Mouse (Mus musculus): ENCODE measurements around the gene Trf. TPM values are rescaled to one million over a fixed set of nuclear protein-coding genes. Genes with fewer than 3 reads are reported as not detected.
A peak's percentile ranks its signal among the peaks of the same experiment; 100 is the strongest.

Trf gene
- polyA plus RNA-seq, 1 experiment from 2014 or later, result 27.2 TPM

DNA sequence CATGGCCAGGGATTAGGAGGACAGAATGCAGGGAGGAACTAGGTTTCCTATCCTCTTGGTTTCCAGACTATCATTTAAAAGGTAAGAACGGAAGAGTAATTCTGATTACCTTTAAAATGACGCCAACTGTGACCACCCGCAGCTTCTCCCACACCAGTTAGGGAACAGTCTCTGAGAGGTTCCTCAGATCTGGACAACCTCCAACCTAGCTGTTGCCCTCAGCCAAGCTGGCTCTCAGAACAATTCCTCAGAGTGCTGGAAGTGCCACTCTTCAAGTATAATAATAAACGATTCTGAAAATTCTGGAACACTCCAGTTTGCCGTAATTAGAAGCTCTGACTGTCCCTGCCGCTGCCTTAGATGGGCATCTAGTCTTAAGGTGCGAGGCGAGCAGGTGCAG is 44.3 kb downstream of the Trf start:
- Histone ChIP-seq H3K4me1 (ENCODE audit: control insufficient read depth, insufficient read depth, low read length) (no peaks in the 10 kb centered on the region), H3K4me2 (ENCODE audit: low read depth, low read length) (no peak overlapping the region), H3K9me3 (replicated peaks; ENCODE audit: control insufficient read depth, low read length) (no peaks in the 10 kb centered on the region), H3K9ac (replicated peaks; ENCODE audit: low read length) (no peak overlapping the region), H3K27ac (replicated peaks; ENCODE audit: low read depth, low read length) (no peak overlapping the region), H3K4me3 (ENCODE audit: low read depth, low read length) (no peak overlapping the region), H3K36me3 (replicated peaks; ENCODE audit: control insufficient read depth, insufficient read depth, low read depth, low read length) (peaks cover 6% of the 10 kb centered on the region; the same call in 1 of the 2 replicates), H3K27me3 (ENCODE audit: control insufficient read depth, insufficient read depth, low read length) (no peaks in the 10 kb centered on the region)
- DNase-seq (ENCODE audit: low spot score) (no peak), ATAC-seq (replicated peaks; ENCODE audit: insufficient number of reproducible peaks, low FRiP score, low TSS enrichment, low read depth) (no peak)
- 91% methylated on average over 8 of the region's 8 CpGs for WGBS

DNA sequence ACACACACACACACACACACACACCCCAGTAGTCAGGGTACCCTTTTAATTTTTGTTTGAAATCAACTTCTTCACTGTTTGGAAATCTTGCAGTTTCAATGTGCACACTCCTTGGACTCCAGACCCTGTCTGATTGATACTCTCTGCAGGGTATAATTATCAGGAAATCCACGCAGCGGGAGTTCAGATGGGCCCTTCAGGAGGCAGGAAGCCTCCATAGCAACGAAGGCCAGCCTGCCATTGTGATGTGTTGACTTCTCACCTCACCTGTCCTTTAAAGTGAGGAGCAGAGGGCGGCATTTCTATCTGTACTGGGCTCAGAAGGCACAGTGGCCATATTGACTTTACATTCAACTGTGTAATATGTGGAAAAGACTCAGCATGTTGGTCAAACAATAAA is 45.4 kb downstream of the Trf start:
- Histone ChIP-seq H3K4me3 (ENCODE audit: low read depth, low read length) (no peak overlapping the region), H3K9ac (replicated peaks; ENCODE audit: low read length) (no peak overlapping the region), H3K9me3 (replicated peaks; ENCODE audit: control insufficient read depth, low read length) (no peaks in the 10 kb centered on the region), H3K27me3 (ENCODE audit: control insufficient read depth, insufficient read depth, low read length) (no peaks in the 10 kb centered on the region), H3K27ac (replicated peaks; ENCODE audit: low read depth, low read length) (no peak overlapping the region), H3K4me2 (ENCODE audit: low read depth, low read length) (no peak overlapping the region), H3K4me1 (ENCODE audit: control insufficient read depth, insufficient read depth, low read length) (peaks cover 4% of the 10 kb centered on the region; the same call in 1 of the 2 replicates), H3K36me3 (replicated peaks; ENCODE audit: control insufficient read depth, insufficient read depth, low read depth, low read length) (0 out of 2 replicates have a peak, but pooled peaks cover 4% of the 10 kb centered on the region)
- DNase-seq (ENCODE audit: low spot score) (no peak), ATAC-seq (replicated peaks; ENCODE audit: insufficient number of reproducible peaks, low FRiP score, low TSS enrichment, low read depth) (no peak)
- WGBS, result 62% methylated on average over 4 of the region's 4 CpGs

DNA sequence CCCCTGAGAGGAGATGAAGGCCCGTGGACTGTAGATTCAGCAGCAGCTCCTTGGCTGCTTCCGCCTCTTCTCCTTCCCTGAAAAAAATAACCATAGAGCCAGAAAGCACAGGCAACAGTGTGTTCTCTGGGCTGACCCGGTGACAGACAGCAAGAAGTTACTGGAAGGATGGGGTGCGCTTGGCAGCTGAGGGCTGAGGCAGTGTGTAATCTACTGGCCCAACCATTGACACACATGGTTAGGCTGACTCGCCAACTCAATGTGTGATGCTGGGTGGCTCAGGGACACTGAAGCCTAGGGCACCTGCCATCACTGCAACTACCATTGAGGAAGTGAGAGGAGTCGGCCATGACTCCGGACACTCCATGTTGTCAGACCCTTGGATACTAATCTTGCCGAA is 48.4 kb downstream of the Trf start:
- peaks cover 4% of the 10 kb centered on the region; the same call in 1 of the 2 replicates for H3K4me1 ChIP-seq (ENCODE audit: control insufficient read depth, insufficient read depth, low read length)
- WGBS, result 91% methylated on average over 8 of the region's 8 CpGs

DNA sequence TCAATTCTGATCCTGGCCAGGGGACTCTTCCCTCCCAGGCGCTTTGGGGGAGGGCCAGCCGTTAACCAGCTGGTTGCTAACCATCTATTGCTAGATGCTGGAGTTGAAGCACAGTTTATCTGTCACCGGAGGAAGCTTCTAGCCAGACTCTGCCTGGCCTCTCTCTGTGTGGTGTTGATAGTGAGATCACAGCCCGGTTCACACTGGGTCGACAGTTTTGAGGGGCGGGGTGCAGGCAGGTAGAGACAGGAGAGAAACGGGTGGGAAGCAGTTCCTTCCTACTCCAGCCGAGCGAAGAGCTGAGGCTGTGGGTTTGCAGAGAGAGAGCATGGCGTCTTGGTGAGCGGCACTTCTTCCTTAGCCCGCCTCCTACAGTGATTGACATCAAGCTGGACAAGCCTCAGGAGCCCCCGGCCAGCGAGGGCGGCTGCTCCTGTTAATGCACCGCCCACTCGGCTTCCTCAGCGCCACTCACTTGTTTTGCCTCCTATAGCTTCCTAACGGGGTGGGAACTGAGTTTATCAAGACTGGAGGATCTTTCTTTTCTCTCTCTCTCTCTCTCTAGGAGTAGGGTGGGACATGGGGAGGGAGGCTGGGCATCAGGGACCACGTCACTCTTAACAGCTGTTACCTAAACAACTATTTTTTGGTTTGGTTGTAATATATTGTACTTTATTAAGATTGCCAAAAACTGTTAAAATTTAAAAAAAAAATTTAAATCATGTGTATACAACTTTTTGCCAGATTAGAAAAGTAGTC is 49.3 kb downstream of the Trf start:
- ATAC-seq (replicated peaks; ENCODE audit: insufficient number of reproducible peaks, low FRiP score, low TSS enrichment, low read depth), result peak; percentile 93
- Histone ChIP-seq H3K27me3 (ENCODE audit: control insufficient read depth, insufficient read depth, low read length) (no peaks in the 10 kb centered on the region), H3K4me1 (ENCODE audit: control insufficient read depth, insufficient read depth, low read length) (peaks cover 4% of the 10 kb centered on the region; the same call in 1 of the 2 replicates), H3K9ac (replicated peaks; ENCODE audit: low read length) (peak overlapping the region; percentile 63), H3K36me3 (replicated peaks; ENCODE audit: control insufficient read depth, insufficient read depth, low read depth, low read length) (no peaks in the 10 kb centered on the region), H3K9me3 (replicated peaks; ENCODE audit: control insufficient read depth, low read length) (no peaks in the 10 kb centered on the region), H3K4me2 (ENCODE audit: low read depth, low read length) (peak overlapping the region; percentile 68), H3K4me3 (ENCODE audit: low read depth, low read length) (peak overlapping the region; percentile 23), H3K27ac (replicated peaks; ENCODE audit: low read depth, low read length) (no peak overlapping the region)
- 4% methylated on average over 20 of the region's 20 CpGs for WGBS
- DNase-seq (ENCODE audit: low spot score), result peak; percentile 94

More for the DNA sequence above, 48.4 kb downstream of the Trf start:
- DNase-seq (ENCODE audit: low spot score) (no peak), ATAC-seq (replicated peaks; ENCODE audit: insufficient number of reproducible peaks, low FRiP score, low TSS enrichment, low read depth) (no peak)
- Histone ChIP-seq H3K36me3 (replicated peaks; ENCODE audit: control insufficient read depth, insufficient read depth, low read depth, low read length) (no peaks in the 10 kb centered on the region), H3K4me2 (ENCODE audit: low read depth, low read length) (no peak overlapping the region), H3K4me3 (ENCODE audit: low read depth, low read length) (no peak overlapping the region), H3K9ac (replicated peaks; ENCODE audit: low read length) (no peak overlapping the region), H3K27me3 (ENCODE audit: control insufficient read depth, insufficient read depth, low read length) (no peaks in the 10 kb centered on the region), H3K9me3 (replicated peaks; ENCODE audit: control insufficient read depth, low read length) (no peaks in the 10 kb centered on the region), H3K27ac (replicated peaks; ENCODE audit: low read depth, low read length) (no peak overlapping the region)

DNA sequence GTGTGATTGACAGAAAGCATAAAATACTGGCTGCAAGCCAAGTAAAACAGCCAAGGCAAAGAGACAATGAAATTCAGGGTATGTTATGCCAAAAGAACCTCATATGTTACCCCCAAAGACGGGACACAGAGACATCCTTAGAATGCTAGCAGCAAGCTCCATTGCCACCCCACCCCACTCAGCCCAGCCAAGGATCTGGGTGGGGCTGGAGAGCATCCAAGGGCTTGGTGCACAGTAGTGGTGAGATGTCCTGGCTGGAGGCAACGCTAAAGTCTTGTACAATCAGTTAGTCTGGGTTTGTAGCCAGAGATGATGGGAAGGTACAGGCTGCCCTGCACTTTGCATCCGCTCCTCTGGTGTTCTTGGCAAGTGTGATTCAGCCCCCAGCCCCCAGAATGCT is 49.9 kb downstream of the Trf start:
- H3K4me2 ChIP-seq (ENCODE audit: low read depth, low read length), result peak overlapping the region; percentile 68
- no peaks in the 10 kb centered on the region for H3K27me3 ChIP-seq (ENCODE audit: control insufficient read depth, insufficient read depth, low read length)
- no peaks in the 10 kb centered on the region for H3K9me3 ChIP-seq (replicated peaks; ENCODE audit: control insufficient read depth, low read length)
- ATAC-seq (replicated peaks; ENCODE audit: insufficient number of reproducible peaks, low FRiP score, low TSS enrichment, low read depth) (peak; percentile 10; the same call in 1 of the 2 replicates), DNase-seq (ENCODE audit: low spot score) (no peak)
- no peak overlapping the region for H3K4me3 ChIP-seq (ENCODE audit: low read depth, low read length)
- peaks cover 4% of the 10 kb centered on the region; the same call in 1 of the 2 replicates for H3K4me1 ChIP-seq (ENCODE audit: control insufficient read depth, insufficient read depth, low read length)
- 72% methylated on average over 3 of the region's 3 CpGs for WGBS
- no peak overlapping the region for H3K27ac ChIP-seq (replicated peaks; ENCODE audit: low read depth, low read length)
- H3K36me3 ChIP-seq (replicated peaks; ENCODE audit: control insufficient read depth, insufficient read depth, low read depth, low read length), result no peaks in the 10 kb centered on the region
- H3K9ac ChIP-seq (replicated peaks; ENCODE audit: low read length), result peak overlapping the region; percentile 63

DNA sequence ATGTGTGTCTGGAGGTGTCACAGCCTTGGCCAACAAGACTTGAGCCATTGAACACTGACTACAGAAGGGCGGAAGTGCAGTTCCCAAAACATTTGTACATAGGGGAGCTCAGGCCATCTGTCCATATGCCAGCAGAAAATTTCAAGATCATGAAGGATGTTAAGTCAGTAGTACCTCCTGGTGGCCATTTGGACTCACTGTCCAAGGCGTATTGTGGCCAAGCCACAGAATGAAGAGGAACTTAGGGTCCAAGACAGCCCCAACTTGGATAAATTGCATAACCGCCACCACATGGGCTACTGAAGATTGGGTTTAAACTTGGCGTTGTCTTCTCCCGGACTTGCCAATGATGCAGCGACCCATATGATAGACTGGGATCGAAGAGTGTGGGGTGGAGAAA is 54.6 kb downstream of the Trf start:
- Histone ChIP-seq H3K9ac (replicated peaks; ENCODE audit: low read length) (no peak overlapping the region), H3K4me2 (ENCODE audit: low read depth, low read length) (no peak overlapping the region), H3K36me3 (replicated peaks; ENCODE audit: control insufficient read depth, insufficient read depth, low read depth, low read length) (no peaks in the 10 kb centered on the region), H3K4me1 (ENCODE audit: control insufficient read depth, insufficient read depth, low read length) (peaks cover 4% of the 10 kb centered on the region; the same call in 1 of the 2 replicates), H3K9me3 (replicated peaks; ENCODE audit: control insufficient read depth, low read length) (no peaks in the 10 kb centered on the region), H3K27me3 (ENCODE audit: control insufficient read depth, insufficient read depth, low read length) (no peaks in the 10 kb centered on the region), H3K27ac (replicated peaks; ENCODE audit: low read depth, low read length) (no peak overlapping the region), H3K4me3 (ENCODE audit: low read depth, low read length) (no peak overlapping the region)
- DNase-seq (ENCODE audit: low spot score) (no peak), ATAC-seq (replicated peaks; ENCODE audit: insufficient number of reproducible peaks, low FRiP score, low TSS enrichment, low read depth) (no peak)
- 93% methylated on average over 7 of the region's 7 CpGs for WGBS

DNA sequence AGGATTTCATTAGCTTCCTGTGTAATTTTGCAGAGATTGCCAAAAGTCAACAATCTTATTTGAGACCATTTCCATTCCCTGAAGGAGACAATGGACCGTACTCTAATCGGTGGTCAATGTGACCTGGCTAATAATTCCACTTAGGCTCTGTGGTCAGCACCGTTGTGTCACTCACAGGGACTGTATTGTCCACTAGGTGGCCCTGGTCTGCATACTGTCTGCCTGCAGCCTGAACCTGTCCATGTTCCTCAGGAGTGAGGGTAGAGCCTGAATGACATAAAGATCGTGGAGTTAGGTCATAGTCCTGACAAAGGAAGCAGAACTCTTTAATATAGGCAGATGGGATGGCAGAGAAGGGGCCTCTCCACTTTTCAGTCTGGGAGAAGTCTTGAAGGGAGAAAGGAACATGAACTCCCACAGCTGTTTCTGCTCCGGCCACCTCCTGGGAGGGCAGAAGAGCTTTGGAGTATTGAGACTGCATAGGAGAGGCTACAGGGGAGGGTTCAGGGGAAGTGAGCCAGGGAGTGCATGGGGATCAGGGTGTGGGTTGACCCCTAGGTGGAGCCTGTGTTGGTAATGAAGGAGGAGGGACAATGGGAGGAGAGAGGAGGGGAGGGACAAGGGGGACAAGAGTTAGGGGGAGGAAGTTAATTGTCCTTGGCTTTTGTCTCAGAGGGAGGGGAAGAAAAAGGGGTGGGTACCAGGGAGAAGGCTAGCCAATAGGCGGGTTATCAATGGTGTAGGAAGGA is 55.3 kb downstream of the Trf start:
- Histone ChIP-seq H3K4me1 (ENCODE audit: control insufficient read depth, insufficient read depth, low read length) (no peaks in the 10 kb centered on the region), H3K4me3 (ENCODE audit: low read depth, low read length) (no peak overlapping the region), H3K36me3 (replicated peaks; ENCODE audit: control insufficient read depth, insufficient read depth, low read depth, low read length) (no peaks in the 10 kb centered on the region), H3K27ac (replicated peaks; ENCODE audit: low read depth, low read length) (no peak overlapping the region), H3K27me3 (ENCODE audit: control insufficient read depth, insufficient read depth, low read length) (no peaks in the 10 kb centered on the region), H3K9ac (replicated peaks; ENCODE audit: low read length) (no peak overlapping the region), H3K9me3 (replicated peaks; ENCODE audit: control insufficient read depth, low read length) (no peaks in the 10 kb centered on the region), H3K4me2 (ENCODE audit: low read depth, low read length) (no peak overlapping the region)
- WGBS, result 64% methylated on average over 6 of the region's 6 CpGs
- DNase-seq (ENCODE audit: low spot score), result peak; percentile 22
- no peak for ATAC-seq (replicated peaks; ENCODE audit: insufficient number of reproducible peaks, low FRiP score, low TSS enrichment, low read depth)

DNA sequence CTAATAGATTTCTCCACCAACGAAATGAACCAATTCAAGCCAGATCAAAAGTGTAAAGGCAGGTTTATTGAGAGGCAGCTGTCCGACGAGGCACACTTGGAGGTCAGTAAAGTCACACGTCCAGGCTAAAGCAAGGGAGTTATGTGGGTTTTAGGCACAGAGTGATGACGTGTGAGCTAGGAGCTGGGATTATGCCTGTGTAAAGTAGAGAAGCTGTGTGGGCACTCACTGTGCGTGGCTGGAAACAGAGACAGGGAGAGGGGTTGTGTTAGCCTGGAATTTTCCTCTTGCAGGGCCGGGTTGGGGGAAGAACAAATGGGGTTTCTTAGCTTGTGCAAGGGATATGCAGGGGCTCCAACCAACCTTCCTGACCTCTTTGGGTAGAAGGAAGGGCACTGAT is 61.5 kb downstream of the Trf start:
- no peak for ATAC-seq (replicated peaks; ENCODE audit: insufficient number of reproducible peaks, low FRiP score, low TSS enrichment, low read depth)
- no peak overlapping the region for H3K27ac ChIP-seq (replicated peaks; ENCODE audit: low read depth, low read length)
- H3K4me3 ChIP-seq (ENCODE audit: low read depth, low read length), result no peak overlapping the region
- H3K36me3 ChIP-seq (replicated peaks; ENCODE audit: control insufficient read depth, insufficient read depth, low read depth, low read length), result no peaks in the 10 kb centered on the region
- H3K4me1 ChIP-seq (ENCODE audit: control insufficient read depth, insufficient read depth, low read length), result no peaks in the 10 kb centered on the region
- 70% methylated on average over 7 of the region's 7 CpGs for WGBS
- H3K27me3 ChIP-seq (ENCODE audit: control insufficient read depth, insufficient read depth, low read length), result no peaks in the 10 kb centered on the region
- H3K9me3 ChIP-seq (replicated peaks; ENCODE audit: control insufficient read depth, low read length), result no peaks in the 10 kb centered on the region
- H3K9ac ChIP-seq (replicated peaks; ENCODE audit: low read length), result no peak overlapping the region
- DNase-seq (ENCODE audit: low spot score), result no peak
- H3K4me2 ChIP-seq (ENCODE audit: low read depth, low read length), result no peak overlapping the region

Data from embryonic facial prominence, embryonic 11.5 days (tissue).